Mouse (Mus musculus) liver, embryonic 11.5 days (tissue): ENCODE results near the gene Cfap46. TPM values are rescaled to one million over a fixed set of nuclear protein-coding genes. Genes with fewer than 3 reads are reported as not detected.

Experiments used
- ATAC-seq: fragments of 200-750 bp; cut with Nextera tagmentation; replicated peaks from 2 replicates; pipeline ENCODE4 v1.8.0; 2017; ENCODE audit warnings: moderate number of reproducible peaks, mild to moderate bottlenecking, moderate TSS enrichment, moderate library complexity; ENCODE audit not compliant: low FRiP score
- DNase-seq: peaks from one replicate; pipeline ENCODE4 v3.0.0-alpha.2; 2017; ENCODE audit warnings: low spot score
- H3K27ac ChIP-seq: fragments of 300-500 bp; sonication (generic); 2 replicates; pipeline ENCODE4 v1.5.1; 2014; ENCODE audit warnings: mild to moderate bottlenecking, low read depth, low read length, control low read depth
- H3K27me3 ChIP-seq: fragments of 300-500 bp; sonication (generic); replicated peaks from 2 replicates; pipeline ENCODE4 v1.6.1; 2014; ENCODE audit warnings: low read length, mixed read lengths; ENCODE audit not compliant: control insufficient read depth, insufficient read depth
- H3K36me3 ChIP-seq: fragments of 300-500 bp; sonication (generic); 2 replicates; pipeline ENCODE4 v1.6.1; 2014; ENCODE audit warnings: mild to moderate bottlenecking, low read length, moderate library complexity, mixed read lengths; ENCODE audit not compliant: control insufficient read depth, insufficient read depth
- H3K4me1 ChIP-seq: fragments of 300-500 bp; sonication (generic); replicated peaks from 2 replicates; pipeline ENCODE4 v1.6.1; 2014; ENCODE audit warnings: low read length, mixed read lengths; ENCODE audit not compliant: control insufficient read depth, insufficient read depth
- H3K4me2 ChIP-seq: fragments of 300-500 bp; sonication (generic); 2 replicates; pipeline ENCODE4 v1.6.1; 2014; ENCODE audit warnings: mild to moderate bottlenecking, control low read depth, moderate library complexity
- H3K4me3 ChIP-seq: fragments of 300-500 bp; sonication (generic); 2 replicates; pipeline ENCODE4 v1.5.1; 2014; ENCODE audit warnings: low read depth, low read length, control low read depth
- H3K9ac ChIP-seq: fragments of 300-500 bp; sonication (generic); 2 replicates; pipeline ENCODE4 v1.6.1; 2014; ENCODE audit warnings: low read depth, low read length, control low read depth
- H3K9me3 ChIP-seq: fragments of 300-500 bp; sonication (generic); 2 replicates; pipeline ENCODE4 v1.6.1; 2016; ENCODE audit warnings: low read length, inconsistent platforms, mixed read lengths; ENCODE audit not compliant: control insufficient read depth
- WGBS: fragments of 180-500 bp; shearing (Covaris S2); extraction: QIAGEN DNeasy Blood & Tissue Kit; methylation state at CpG from one replicate; pipeline ENCODE4 v1.1.7; 2014; 5-methylcytosine and 5-hydroxymethylcytosine counted together
- polyA plus RNA-seq: library from polyadenylated mRNA; unstranded; fragments of >200 nt; fragmentation: Nextera tagmentation; extraction: Ambion mirVana; gene quantifications from 2 replicates; pipeline ENCODE4 v1.2.1, GENCODE M21; 2014

Cfap46 gene
- polyA plus RNA-seq, 1 experiment from 2014 or later: not detected

GRCm38 (mm10) chr7:139648107-139648824 lies 35.4 kb downstream of the Cfap46 start:
- 45% methylated on average over 9 of the region's 10 CpGs for WGBS
- no peak overlapping the region for H3K4me3 ChIP-seq
- no peak overlapping the region for H3K9ac ChIP-seq
- no peaks in the 10 kb centered on the region for H3K27me3 ChIP-seq
- H3K4me1 ChIP-seq: no peaks in the 10 kb centered on the region
- ATAC-seq (no peak), DNase-seq (peak; percentile 77)
- H3K4me2 ChIP-seq: no peak overlapping the region
- no peaks in the 10 kb centered on the region for H3K9me3 ChIP-seq
- no peak overlapping the region for H3K27ac ChIP-seq
- no peaks in the 10 kb centered on the region for H3K36me3 ChIP-seq

GRCm38 (mm10) chr7:139633393-139633792 lies 50.2 kb downstream of the Cfap46 start:
- Histone ChIP-seq H3K9ac (no peak overlapping the region), H3K27ac (no peak overlapping the region), H3K9me3 (no peaks in the 10 kb centered on the region), H3K27me3 (no peaks in the 10 kb centered on the region), H3K4me2 (no peak overlapping the region), H3K4me3 (no peak overlapping the region), H3K36me3 (no peaks in the 10 kb centered on the region), H3K4me1 (no peaks in the 10 kb centered on the region)
- ATAC-seq (no peak), DNase-seq (no peak)
- WGBS: 80% methylated on average over 2 of the region's 2 CpGs

GRCm38 (mm10) chr7:139625156-139625555 lies 58.5 kb downstream of the Cfap46 start:
- 85% methylated on average over 9 of the region's 9 CpGs for WGBS

GRCm38 (mm10) chr7:139622568-139622967 lies 61.0 kb downstream of the Cfap46 start:
- DNase-seq (no peak), ATAC-seq (no peak)
- H3K9ac ChIP-seq: no peak overlapping the region
- no peak overlapping the region for H3K4me3 ChIP-seq
- H3K27me3 ChIP-seq: no peaks in the 10 kb centered on the region
- H3K9me3 ChIP-seq: no peaks in the 10 kb centered on the region
- no peak overlapping the region for H3K4me2 ChIP-seq
- no peak overlapping the region for H3K27ac ChIP-seq
- no peaks in the 10 kb centered on the region for H3K36me3 ChIP-seq
- WGBS: 83% methylated on average over 13 of the region's 13 CpGs
- no peaks in the 10 kb centered on the region for H3K4me1 ChIP-seq

More at GRCm38 (mm10) chr7:139625156-139625555, 58.5 kb downstream of the Cfap46 start:
- ATAC-seq: no peak
- no peaks in the 10 kb centered on the region for H3K27me3 ChIP-seq
- no peak overlapping the region for H3K4me2 ChIP-seq
- no peak overlapping the region for H3K9ac ChIP-seq
- H3K4me1 ChIP-seq: no peaks in the 10 kb centered on the region
- no peak overlapping the region for H3K27ac ChIP-seq
- H3K9me3 ChIP-seq: no peaks in the 10 kb centered on the region
- H3K4me3 ChIP-seq: no peak overlapping the region
- no peak for DNase-seq
- H3K36me3 ChIP-seq: no peaks in the 10 kb centered on the region

- DNase-seq (peak; percentile 41), ATAC-seq (peak; percentile 30; the same call in 1 of the 2 replicates)
Observed at GRCm38 (mm10) chr7:139615767-139616766, 67.5 kb downstream of the Cfap46 start.

GRCm38 (mm10) chr7:139610328-139610727 lies 73.3 kb downstream of the Cfap46 start:
- WGBS: 64% methylated on average over 2 of the region's 2 CpGs
- ATAC-seq: no peak
- no peak overlapping the region for H3K4me2 ChIP-seq
- H3K4me3 ChIP-seq: no peak overlapping the region
- H3K9me3 ChIP-seq: no peaks in the 10 kb centered on the region
- H3K27me3 ChIP-seq: no peaks in the 10 kb centered on the region
- H3K27ac ChIP-seq: no peak overlapping the region
- no peak for DNase-seq
- no peaks in the 10 kb centered on the region for H3K36me3 ChIP-seq
- H3K4me1 ChIP-seq: no peaks in the 10 kb centered on the region
- no peak overlapping the region for H3K9ac ChIP-seq

More at GRCm38 (mm10) chr7:139615767-139616766, 67.5 kb downstream of the Cfap46 start:
- H3K27me3 ChIP-seq: no peaks in the 10 kb centered on the region
- no peak overlapping the region for H3K27ac ChIP-seq
- H3K9me3 ChIP-seq: no peaks in the 10 kb centered on the region
- 61% methylated on average over 12 of the region's 12 CpGs for WGBS
- no peaks in the 10 kb centered on the region for H3K4me1 ChIP-seq
- no peak overlapping the region for H3K9ac ChIP-seq
- no peaks in the 10 kb centered on the region for H3K36me3 ChIP-seq
- no peak overlapping the region for H3K4me2 ChIP-seq
- H3K4me3 ChIP-seq: no peak overlapping the region

- DNase-seq: no peak
- H3K27ac ChIP-seq: no peak overlapping the region
- no peaks in the 10 kb centered on the region for H3K9me3 ChIP-seq
- no peak for ATAC-seq
- no peak overlapping the region for H3K4me3 ChIP-seq
- H3K27me3 ChIP-seq: no peaks in the 10 kb centered on the region; the same call in 1 of the 2 replicates
- H3K9ac ChIP-seq: no peak overlapping the region
- H3K4me2 ChIP-seq: no peak overlapping the region
- H3K36me3 ChIP-seq: no peaks in the 10 kb centered on the region
- WGBS: 52% methylated on average over 6 of the region's 6 CpGs
- no peaks in the 10 kb centered on the region for H3K4me1 ChIP-seq
Observed at GRCm38 (mm10) chr7:139595862-139596261, 87.8 kb downstream of the Cfap46 start.

- DNase-seq (no peak), ATAC-seq (no peak)
- Histone ChIP-seq H3K4me2 (no peak overlapping the region), H3K4me3 (no peak overlapping the region), H3K36me3 (no peaks in the 10 kb centered on the region), H3K27me3 (no peaks in the 10 kb centered on the region; the same call in none of the 2 replicates), H3K9me3 (no peaks in the 10 kb centered on the region), H3K9ac (no peak overlapping the region), H3K4me1 (no peaks in the 10 kb centered on the region), H3K27ac (no peak overlapping the region)
- WGBS: 56% methylated on average over 6 of the region's 6 CpGs
Observed at GRCm38 (mm10) chr7:139595311-139595710, 88.3 kb downstream of the Cfap46 start.
